Mouse (Mus musculus) bone marrow, adult 2 months (tissue): ENCODE results near the gene Chrnb4. TPM values are rescaled to one million over a fixed set of nuclear protein-coding genes. Genes with fewer than 3 reads are reported as not detected.

ENCODE experiments used
- H3K27ac ChIP-seq: fragments of 200-500 bp; 2 replicates; pipeline ENCODE4 v1.5.1; 2012; ENCODE audit warnings: low read depth, mild to moderate bottlenecking, control low read depth, inconsistent platforms, low read length; ENCODE audit not compliant: control insufficient read depth, poor library complexity, insufficient read depth
- H3K4me1 ChIP-seq: fragments of 200-500 bp; 2 replicates; pipeline ENCODE4 v1.6.1; 2011; ENCODE audit warnings: low read length; ENCODE audit not compliant: control insufficient read depth, insufficient read depth
- H3K4me3 ChIP-seq: fragments of 200-500 bp; replicated peaks from 2 replicates; pipeline ENCODE3; 2011; ENCODE audit warnings: mild to moderate bottlenecking, low read depth, low read length, control low read depth; ENCODE audit not compliant: control insufficient read depth
- CTCF ChIP-seq: fragments of 200-500 bp; IDR thresholded peaks from 2 replicates; pipeline ENCODE4 v1.5.1; 2011; ENCODE audit warnings: low read length, control low read depth; ENCODE audit not compliant: control insufficient read depth, insufficient read depth
- POLR2A ChIP-seq: fragments of 200-500 bp; IDR thresholded peaks from 2 replicates; pipeline ENCODE4 v1.6.1; 2011; ENCODE audit warnings: low read depth, mild to moderate bottlenecking, control low read depth, low read length, borderline replicate concordance; ENCODE audit not compliant: control insufficient read depth
- WGBS: fragments of 180-500 bp; shearing (Covaris S2); methylation state at CpG from one replicate; pipeline ENCODE4 v1.1.7; 2018; 5-methylcytosine and 5-hydroxymethylcytosine counted together
- polyA plus RNA-seq: library from polyadenylated mRNA; stranded (reverse); fragments of >200 nt; gene quantifications from 2 replicates; pipeline ENCODE4 v1.2.4, GENCODE M21; 2011; ENCODE audit warnings: low replicate concordance; ENCODE audit not compliant: missing spikeins, insufficient read depth, insufficient read length

Chrnb4 gene
- polyA plus RNA-seq, 1 experiment = not detected

DNA sequence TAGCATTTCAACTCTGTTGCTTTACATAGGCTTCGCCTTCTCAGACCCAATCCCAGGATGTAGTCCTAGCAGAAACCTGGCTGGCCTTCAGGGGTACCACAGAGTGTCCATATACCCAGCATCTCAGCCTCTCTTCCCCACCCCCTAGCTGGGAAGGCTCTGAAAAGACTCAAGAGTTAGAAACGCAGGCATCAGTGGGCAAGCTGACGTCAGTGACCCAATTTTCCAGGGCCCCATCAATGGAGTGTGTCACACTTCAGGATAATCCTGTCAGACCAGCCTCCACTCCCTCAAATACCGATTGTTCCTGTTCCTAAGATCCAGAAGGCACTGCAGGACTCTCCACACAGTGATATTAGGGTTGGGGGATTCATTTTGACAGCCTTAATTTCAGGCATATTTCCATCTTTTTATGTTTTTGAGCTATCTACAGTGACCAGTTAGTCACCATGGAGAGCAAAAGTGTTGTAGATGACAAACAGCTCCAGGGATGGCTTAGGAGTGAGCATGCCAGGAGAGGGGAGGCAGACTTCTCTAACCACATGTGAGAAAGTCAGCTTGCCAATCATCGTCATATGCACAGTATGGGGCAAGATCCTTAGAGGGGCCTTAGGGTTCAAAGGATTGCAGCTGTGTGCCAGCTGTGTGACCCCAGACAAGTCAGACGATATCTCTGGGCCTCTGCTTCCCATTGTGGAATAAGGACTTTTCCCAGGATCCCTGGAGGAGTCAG lies 17.0 kb downstream of the Chrnb4 start:
- H3K4me1 ChIP-seq = no peaks in the 10 kb centered on the region
- WGBS = 63% methylated on average over 6 of the region's 6 CpGs
- H3K27ac ChIP-seq = no peak overlapping the region
- H3K4me3 ChIP-seq = no peak overlapping the region
- TF ChIP-seq POLR2A (no peak), CTCF (no peak)

DNA sequence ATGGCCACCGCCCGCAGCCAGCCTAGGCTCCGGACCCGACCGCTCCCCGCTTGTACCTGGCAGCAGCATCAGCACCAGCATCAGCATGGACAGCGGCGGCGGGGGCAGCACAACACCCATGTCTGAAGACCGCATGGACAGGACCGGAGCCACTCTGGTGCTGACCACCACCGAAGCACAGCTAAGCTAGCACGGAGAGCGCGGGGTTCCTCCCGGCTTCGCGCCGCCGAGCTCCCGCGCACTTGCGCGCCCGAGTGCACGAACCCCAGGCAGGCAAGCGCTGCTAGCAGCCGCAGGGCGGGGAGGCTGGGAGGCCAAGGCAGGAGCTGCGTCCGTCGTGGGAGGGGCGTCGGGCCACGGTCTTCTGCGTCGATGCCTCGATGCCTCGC lies 22.3 kb downstream of the Chrnb4 start, which contains the start of gene Chrna3:
Gene Chrna3, minus strand, starts transcription at position 288 of the 389 bp plus-strand sequence.
- WGBS = 3% methylated on average over 39 of the region's 39 CpGs
- no peak within 1 kb of the TSS for H3K27ac ChIP-seq
- H3K4me1 ChIP-seq = no peaks in the 10 kb centered on the region
- H3K4me3 ChIP-seq = no peak within 1 kb of the TSS
- TF ChIP-seq POLR2A (no peak), CTCF (no peak)

DNA sequence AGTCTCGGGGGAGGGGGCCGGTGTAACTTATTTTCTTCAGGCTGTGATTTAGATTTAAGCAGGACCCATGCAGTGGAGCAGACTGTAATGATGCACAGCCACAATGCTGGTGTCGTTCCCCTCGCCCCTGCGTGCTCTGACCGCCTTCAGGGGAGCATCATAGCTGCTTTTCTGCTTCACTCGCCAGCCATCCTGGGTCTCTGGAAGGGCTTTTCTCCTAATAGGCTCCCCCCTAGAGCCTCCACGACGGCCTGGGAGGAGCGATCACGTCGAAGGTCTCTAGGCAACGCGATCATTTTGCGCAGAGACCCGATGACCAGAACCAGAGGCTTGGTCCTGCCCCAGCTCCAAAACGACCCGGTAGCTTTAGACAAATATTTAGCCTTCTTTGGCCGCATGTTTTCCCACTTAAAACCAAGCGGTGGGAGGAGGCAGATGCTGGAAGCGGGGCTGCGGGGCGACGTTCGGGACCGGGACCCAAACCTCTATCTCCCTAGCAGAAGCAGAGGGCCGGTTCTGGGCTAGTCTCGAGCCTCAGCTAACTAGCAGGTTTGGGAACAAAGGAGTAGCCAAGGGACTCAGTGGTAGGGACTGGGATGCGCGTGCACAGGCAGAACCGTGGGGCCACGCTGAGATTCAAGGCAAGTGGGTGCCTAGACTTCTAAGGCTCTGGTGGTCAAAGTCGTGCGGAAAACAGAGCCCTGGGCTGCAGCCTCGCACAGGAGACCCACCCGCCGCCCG lies 22.9 kb downstream of the Chrnb4 start:
- TF ChIP-seq CTCF (no peak), POLR2A (no peak)
- H3K27ac ChIP-seq = no peak overlapping the region
- no peak overlapping the region for H3K4me3 ChIP-seq
- 16% methylated on average over 38 of the region's 38 CpGs for WGBS
- H3K4me1 ChIP-seq = no peaks in the 10 kb centered on the region

DNA sequence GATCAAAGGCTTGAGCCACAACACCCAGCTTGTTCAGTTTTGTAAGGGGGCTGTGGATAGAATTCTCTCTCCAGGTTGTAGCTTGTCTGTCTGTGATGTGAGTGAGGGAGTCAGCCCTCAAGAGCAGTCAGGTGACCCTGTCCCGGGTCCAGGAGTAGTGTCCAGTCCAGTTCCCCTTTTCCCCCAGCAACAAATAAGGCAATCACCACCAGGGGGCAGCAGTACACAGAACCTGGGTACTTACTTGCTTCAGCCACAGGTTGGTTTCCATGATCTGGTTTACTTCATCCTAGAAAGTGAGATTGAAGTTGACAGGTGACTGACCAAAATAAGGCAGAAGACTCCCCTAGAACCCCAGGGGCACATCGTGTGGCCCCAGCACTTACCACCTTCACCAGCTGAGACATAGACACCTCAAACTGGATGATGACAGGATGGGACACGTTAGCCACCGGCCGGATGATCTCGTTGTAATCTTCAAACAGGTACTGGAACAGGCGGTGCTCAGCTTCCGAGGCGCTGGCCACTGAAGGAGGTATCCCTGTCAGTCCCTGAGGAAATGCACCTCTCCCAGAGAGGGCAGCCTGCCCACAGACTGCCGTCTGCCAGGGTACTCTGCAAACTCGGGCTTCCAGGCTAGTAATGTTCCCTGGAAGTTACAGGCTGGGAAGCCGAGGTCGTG lies 24.5 kb downstream of the Chrnb4 start:
- Histone ChIP-seq H3K27ac (no peak overlapping the region; the same call in 1 of the 2 replicates), H3K4me1 (no peaks in the 10 kb centered on the region), H3K4me3 (no peak overlapping the region)
- 43% methylated on average over 13 of the region's 13 CpGs for WGBS
- no peak for TF ChIP-seq POLR2A
- peak; percentile 65 for TF ChIP-seq CTCF

DNA sequence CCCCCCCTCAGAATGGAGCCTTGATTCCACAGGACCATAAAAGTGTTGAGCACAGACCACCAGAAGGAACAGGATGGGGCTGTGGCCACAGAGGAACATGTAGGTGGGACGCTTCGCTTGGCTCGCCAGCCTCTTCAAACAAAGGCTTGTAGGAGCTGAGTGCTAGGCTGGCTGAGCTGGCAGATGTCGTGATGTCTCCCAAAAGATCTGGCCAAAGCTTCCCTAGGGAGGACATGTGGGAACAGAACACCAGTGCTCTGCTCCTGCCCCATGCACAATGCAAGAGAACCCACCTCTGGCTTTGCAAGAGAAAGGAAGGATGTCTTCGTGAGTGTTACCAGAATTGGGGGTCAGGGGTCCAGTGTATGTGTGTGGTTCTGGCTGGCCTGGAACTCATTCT lies 25.3 kb downstream of the Chrnb4 start:
- Histone ChIP-seq H3K4me1 (no peaks in the 10 kb centered on the region), H3K27ac (no peak overlapping the region), H3K4me3 (no peak overlapping the region)
- TF ChIP-seq POLR2A (no peak), CTCF (no peak)
- WGBS = 61% methylated on average over 5 of the region's 5 CpGs

DNA sequence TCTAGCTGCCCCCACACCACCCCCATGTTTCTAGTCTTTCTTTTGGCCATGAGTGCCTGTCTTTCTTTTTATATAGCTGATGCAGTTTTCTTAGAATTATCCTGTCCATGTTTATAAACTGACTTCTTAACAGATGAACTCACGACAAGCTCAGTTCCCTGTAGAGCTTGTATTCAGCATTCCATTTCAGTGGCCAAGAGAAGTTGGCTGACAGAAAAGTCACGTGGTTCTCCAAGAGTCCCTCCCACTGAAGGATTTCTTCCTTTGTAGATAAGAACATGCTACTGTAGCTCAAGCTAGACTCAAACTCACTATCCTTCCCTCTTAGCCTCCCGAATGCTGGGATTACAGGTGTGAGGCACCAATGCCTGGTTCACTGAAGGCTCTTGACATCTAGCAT lies 31.7 kb downstream of the Chrnb4 start:
- 69% methylated on average over 3 of the region's 3 CpGs for WGBS
- H3K4me3 ChIP-seq = no peak overlapping the region
- no peak for TF ChIP-seq CTCF
- TF ChIP-seq POLR2A = no peak
- no peaks in the 10 kb centered on the region for H3K4me1 ChIP-seq
- H3K27ac ChIP-seq = no peak overlapping the region

DNA sequence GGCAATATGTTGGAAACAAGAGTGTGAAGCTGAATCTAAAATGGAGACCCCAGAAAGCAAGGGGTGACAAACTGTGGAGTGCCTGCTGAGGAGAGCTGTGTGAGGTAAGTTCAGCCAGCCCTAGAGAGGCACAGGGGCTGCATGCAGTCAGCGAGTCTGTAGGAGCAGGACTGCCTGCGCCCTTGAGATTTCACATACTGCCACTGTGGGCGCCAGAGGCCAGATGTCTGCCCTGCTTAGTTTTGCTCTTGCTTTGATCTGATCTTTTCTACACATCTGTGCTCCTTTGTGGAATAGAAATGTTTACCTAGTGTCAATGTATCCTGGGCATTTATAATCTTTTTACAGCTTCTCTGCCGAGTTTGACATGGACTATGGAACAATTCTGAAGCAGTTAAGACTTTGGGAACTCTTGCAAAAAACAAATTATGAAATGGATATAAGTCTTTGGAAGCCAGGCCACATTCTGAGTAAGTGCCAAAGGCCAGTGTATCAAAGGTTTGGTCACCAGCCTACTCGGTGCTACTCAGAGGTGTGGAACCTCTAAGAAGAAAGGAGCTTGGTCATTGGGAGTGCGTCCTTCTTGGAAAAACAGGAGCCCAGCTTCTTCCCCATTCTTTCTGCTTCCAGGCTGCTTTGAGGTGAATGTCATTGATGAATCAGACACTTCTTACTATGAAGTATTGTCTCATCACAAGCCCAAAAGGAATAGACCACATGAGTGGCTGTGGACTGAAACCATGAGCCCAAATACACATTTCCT lies 37.8 kb downstream of the Chrnb4 start:
- no peaks in the 10 kb centered on the region for H3K4me1 ChIP-seq
- H3K27ac ChIP-seq = no peak overlapping the region
- H3K4me3 ChIP-seq = no peak overlapping the region
- 59% methylated on average over 6 of the region's 6 CpGs for WGBS
- TF ChIP-seq CTCF (no peak), POLR2A (no peak)
